Mouse (Mus musculus) CH12.LX (cell line): ENCODE measurements around the gene Phrf1. TPM values are rescaled to one million over a fixed set of nuclear protein-coding genes. Genes with fewer than 3 reads are reported as not detected.

Experiments used
- DNase-seq: peaks from one replicate; pipeline ENCODE4 v3.0.0-alpha.2; 2013; ENCODE audit errors: extremely low read depth
- H3K27ac ChIP-seq: 2 replicates; pipeline ENCODE4 v1.5.1; 2012; ENCODE audit warnings: low read depth, mild to moderate bottlenecking, control low read depth, moderate library complexity; ENCODE audit not compliant: insufficient read depth
- H3K27me3 ChIP-seq: replicated peaks from 2 replicates; pipeline ENCODE3; 2012; ENCODE audit warnings: inconsistent platforms
- H3K36me3 ChIP-seq, 2 experiments: replicated peaks in 1 of 2; 2 replicates each; pipeline versions ENCODE3 to v1.6.1; 2012; ENCODE audit warnings: inconsistent platforms in 1 of 2, low read length in 1 of 2, mild to moderate bottlenecking in 1 of 2, mixed read lengths in 1 of 2, moderate library complexity in 1 of 2; ENCODE audit not compliant: control insufficient read depth in 1 of 2, insufficient read depth in 1 of 2
- H3K4me1 ChIP-seq, 2 experiments: 2 replicates each; pipeline ENCODE4 v1.6.1; 2012; ENCODE audit warnings: inconsistent platforms in 1 of 2, moderate library complexity in 1 of 2; ENCODE audit not compliant: insufficient read depth in 2 of 2, control insufficient read depth in 1 of 2
- H3K4me2 ChIP-seq: 2 replicates; pipeline ENCODE4 v1.6.1; 2012; ENCODE audit warnings: low read depth, mild to moderate bottlenecking, control low read depth; ENCODE audit not compliant: poor library complexity, insufficient read depth, severe bottlenecking
- H3K4me3 ChIP-seq, 3 experiments: fragments of 150-350 bp in 1 of 3; sonication (generic) in 1 of 3; replicated peaks in 1 of 3; 2 replicates each; pipeline versions ENCODE3 to v1.5.1; 2011 to 2012; ENCODE audit warnings: low read depth in 2 of 3, low read length in 2 of 3, mild to moderate bottlenecking in 2 of 3, moderate library complexity in 2 of 3, control low read depth in 1 of 3, improper control_type of control experiment in 1 of 3, inconsistent platforms in 1 of 3, mixed read lengths in 1 of 3; ENCODE audit not compliant: poor library complexity in 1 of 3
- H3K79me2 ChIP-seq: replicated peaks from 2 replicates; pipeline ENCODE4 v1.6.1; 2012; ENCODE audit warnings: mild to moderate bottlenecking, moderate library complexity; ENCODE audit not compliant: control insufficient read depth, poor library complexity, insufficient read depth, severe bottlenecking; ENCODE audit errors: extremely low read depth
- H3K9ac ChIP-seq: 2 replicates; pipeline ENCODE4 v1.6.1; 2012; ENCODE audit warnings: low read depth, mild to moderate bottlenecking, control low read depth, moderate library complexity; ENCODE audit not compliant: insufficient read depth
- H3K9me3 ChIP-seq: replicated peaks from 2 replicates; pipeline ENCODE3; 2012; ENCODE audit warnings: low read length, inconsistent platforms, mixed read lengths
- BHLHE40 ChIP-seq: IDR thresholded peaks from 2 replicates; pipeline ENCODE4 v1.6.1; 2011; ENCODE audit warnings: mild to moderate bottlenecking, low read depth, low read length, improper control_type of control experiment
- CHD1 ChIP-seq: IDR thresholded peaks from 2 replicates; pipeline ENCODE4 v1.6.1; 2012; ENCODE audit warnings: low read depth, low read length, improper control_type of control experiment, inconsistent platforms
- CHD2 ChIP-seq: IDR thresholded peaks from 2 replicates; pipeline ENCODE4 v1.6.1; 2011; ENCODE audit warnings: low read length, improper control_type of control experiment
- CTCF ChIP-seq, 2 experiments: IDR thresholded peaks in 1 of 2; conservative IDR thresholded peaks in 1 of 2; 2 replicates each; pipeline ENCODE4 v1.5.1; 2011 to 2012; ENCODE audit warnings: low read depth in 2 of 2, low read length in 2 of 2, improper control_type of control experiment in 1 of 2, inconsistent platforms in 1 of 2, mild to moderate bottlenecking in 1 of 2, moderate library complexity in 1 of 2
- ELF1 ChIP-seq: IDR thresholded peaks from 2 replicates; pipeline ENCODE4 v1.6.1; 2014; ENCODE audit warnings: low read depth, mild to moderate bottlenecking, inconsistent platforms, low read length, improper control_type of control experiment
- ETS1 ChIP-seq: conservative IDR thresholded peaks from 2 replicates; pipeline ENCODE4 v1.6.1; 2012; ENCODE audit warnings: low read depth, mild to moderate bottlenecking, inconsistent platforms, low read length, improper control_type of control experiment, moderate library complexity
- IRF4 ChIP-seq: IDR thresholded peaks from 2 replicates; pipeline ENCODE4 v1.6.1; 2014; ENCODE audit warnings: low read depth, mild to moderate bottlenecking, inconsistent platforms, low read length, improper control_type of control experiment
- JUN ChIP-seq: IDR thresholded peaks from 2 replicates; pipeline ENCODE4 v1.6.1; 2011; ENCODE audit warnings: low read depth, mild to moderate bottlenecking, low read length, improper control_type of control experiment, moderate library complexity; ENCODE audit not compliant: insufficient read depth
- JUND ChIP-seq: conservative IDR thresholded peaks from 2 replicates; pipeline ENCODE4 v1.6.1; 2011; ENCODE audit warnings: low read depth, low read length, improper control_type of control experiment
- KAT2A ChIP-seq: IDR thresholded peaks from 2 replicates; pipeline ENCODE4 v1.6.1; 2012; ENCODE audit warnings: low read length, improper control_type of control experiment, inconsistent platforms; ENCODE audit not compliant: insufficient replicate concordance
- MAFK ChIP-seq: IDR thresholded peaks from 2 replicates; pipeline ENCODE4 v1.6.1; 2011; ENCODE audit warnings: low read length, improper control_type of control experiment; ENCODE audit not compliant: insufficient replicate concordance
- MXI1 ChIP-seq: IDR thresholded peaks from 2 replicates; pipeline ENCODE4 v1.6.1; 2011; ENCODE audit warnings: mild to moderate bottlenecking, low read depth, low read length, improper control_type of control experiment
- MYC ChIP-seq: IDR thresholded peaks from 2 replicates; pipeline ENCODE4 v1.6.1; 2011; ENCODE audit warnings: low read depth, mild to moderate bottlenecking, improper control_type of control experiment, low read length
- POLR2A ChIP-seq: IDR thresholded peaks from 2 replicates; pipeline ENCODE4 v1.6.1; 2011; ENCODE audit warnings: low read depth, mild to moderate bottlenecking, improper control_type of control experiment, low read length
- SMC3 ChIP-seq: IDR thresholded peaks from 2 replicates; pipeline ENCODE4 v1.6.1; 2011; ENCODE audit warnings: low read depth, low read length, improper control_type of control experiment
- TBP ChIP-seq: conservative IDR thresholded peaks from 2 replicates; pipeline ENCODE4 v1.6.1; 2011; ENCODE audit warnings: low read depth, low read length, improper control_type of control experiment
- TCF12 ChIP-seq: IDR thresholded peaks from 2 replicates; pipeline ENCODE4 v1.6.1; 2014; ENCODE audit warnings: low read depth, mild to moderate bottlenecking, inconsistent platforms, low read length, improper control_type of control experiment
- USF1 ChIP-seq: IDR thresholded peaks from 2 replicates; pipeline ENCODE4 v1.6.1; 2014; ENCODE audit warnings: low read depth, mild to moderate bottlenecking, inconsistent platforms, low read length, improper control_type of control experiment
- ZKSCAN1 ChIP-seq: IDR thresholded peaks from 2 replicates; pipeline ENCODE4 v1.6.1; 2012; ENCODE audit warnings: low read depth, inconsistent platforms, low read length, improper control_type of control experiment, borderline replicate concordance
- ZMIZ1 ChIP-seq: IDR thresholded peaks from 2 replicates; pipeline ENCODE4 v1.6.1; 2012; ENCODE audit warnings: low read depth, mild to moderate bottlenecking, inconsistent platforms, low read length, improper control_type of control experiment
- dilution Hi-C: fragments of 300-500 bp; cut with MboI; formaldehyde crosslinking; loops from 2 replicates; pipeline ENCODE4 v1.14.3; 2020; ENCODE audit warnings: low sequenced_read_pairs; ENCODE audit not compliant: extremely low pct_unique_long_range_greater_than_20kb, extremely low pct_ligation_motif_present
- in situ Hi-C: fragments of 300-500 bp; cut with MboI; formaldehyde crosslinking; loops from 3 replicates; pipeline ENCODE4 v1.14.3; 2019; ENCODE audit warnings: low sequenced_read_pairs, low pct_ligation_motif_present, low pct_unique_long_range_greater_than_20kb, mixed read lengths
- polyA plus RNA-seq: library from polyadenylated mRNA; unstranded; fragments of >175 nt; gene quantifications from 2 replicates; pipeline ENCODE4 v1.2.1, GENCODE M21; 2012; ENCODE audit warnings: low read depth; ENCODE audit not compliant: insufficient read length
- total RNA-seq, 2 experiments: library from RNA; depleted of rRNA; stranded (reverse); fragments of 300-350 nt in 1 of 2; fragments of >200 nt in 1 of 2; gene quantifications; 2 replicates each; pipeline ENCODE4 v1.2.3; 2012 to 2014

Gene Phrf1
- total and polyA plus RNA-seq, 3 experiments: 22.4 to 59.2 (median 52.5) TPM

DNA sequence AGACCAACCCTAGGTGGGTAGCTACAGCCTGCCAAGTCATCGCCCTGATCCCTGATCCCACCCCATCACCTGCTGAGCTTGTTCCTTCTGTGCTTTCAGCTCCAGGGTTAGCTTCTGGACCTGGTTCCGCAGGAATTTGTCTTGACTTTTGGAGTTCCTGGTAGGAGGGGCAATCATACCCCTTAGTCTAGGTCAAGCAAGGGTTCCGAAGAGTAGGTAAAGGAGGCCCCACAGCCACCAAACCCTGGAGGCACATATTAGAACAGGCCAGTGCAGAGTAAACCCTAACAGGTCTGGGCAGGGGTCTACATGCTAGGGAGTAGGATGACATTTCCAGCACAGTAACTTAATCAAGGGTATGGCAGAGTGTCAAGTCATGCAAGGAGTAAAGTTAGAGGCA, 15.5 kb upstream of the Phrf1 start:
- no peak for TF ChIP-seq JUND
- no peak for TF ChIP-seq KAT2A
- TF ChIP-seq BHLHE40: no peak
- no peak for TF ChIP-seq SMC3
- no peak for TF ChIP-seq JUN
- TF ChIP-seq USF1: no peak
- no peak for TF ChIP-seq IRF4
- no peak for TF ChIP-seq CTCF (conservative IDR thresholded peaks at IDR 0.05 in 1 of 2, IDR thresholded peaks at IDR 0.05 in 1 of 2; ENCODE audit: low read depth in 2 of 2, low read length in 2 of 2)
- TF ChIP-seq MAFK: no peak
- no peak for TF ChIP-seq ZKSCAN1
- TF ChIP-seq TBP: no peak
- no peak for TF ChIP-seq POLR2A
- in situ Hi-C loops (no loop called here), dilution Hi-C loops (no loop called here)
- no peak for DNase-seq
- no peaks in the 10 kb centered on the region for H3K79me2 ChIP-seq
- no peak overlapping the region for H3K4me2 ChIP-seq
- peaks cover 10 to 15% of the 10 kb centered on the region in 2 experiments for H3K4me1 ChIP-seq
- H3K4me3 ChIP-seq: no peak overlapping the region
- H3K9ac ChIP-seq: no peak overlapping the region
- H3K9me3 ChIP-seq: no peaks in the 10 kb centered on the region
- peaks cover 40% of the 10 kb centered on the region for H3K27me3 ChIP-seq
- H3K36me3 ChIP-seq: peaks cover 0 to 12% of the 10 kb centered on the region in 2 experiments
- no peak overlapping the region for H3K27ac ChIP-seq

DNA sequence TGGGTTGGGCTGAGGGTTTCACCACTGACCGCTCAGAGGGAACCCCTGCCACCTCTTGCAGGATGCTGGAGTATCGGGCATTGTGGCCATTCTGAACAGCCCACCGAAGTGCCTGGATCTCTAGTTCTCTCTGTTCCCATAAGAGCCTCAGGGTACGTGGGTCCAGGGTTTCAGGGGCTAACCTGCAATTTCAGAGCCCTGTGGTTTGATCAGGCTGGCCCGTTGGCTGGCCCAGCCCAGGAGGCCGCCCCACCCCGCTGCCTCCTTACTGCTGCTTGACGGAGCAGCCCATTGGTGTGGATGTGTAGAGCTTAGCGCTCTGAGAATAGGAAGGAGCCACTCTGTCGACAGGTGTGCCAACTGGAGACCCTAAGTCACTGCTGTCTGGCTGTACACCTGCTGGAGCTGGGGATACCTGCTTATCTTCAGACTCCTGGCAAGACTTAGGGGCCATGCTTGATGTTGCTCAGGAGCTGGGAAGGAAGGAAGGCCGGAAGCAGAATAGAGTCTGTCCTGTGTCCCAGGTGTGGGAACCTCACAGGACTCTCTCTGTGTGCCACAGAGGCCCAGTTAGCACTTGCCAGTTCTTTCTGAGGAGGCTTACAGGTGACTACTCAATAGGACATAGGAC, 14.9 kb upstream of the Phrf1 start, which contains the start of gene Lmntd2:
Gene Lmntd2, minus strand, starts transcription at position 476 of the 631 bp plus-strand sequence.
- no peak for DNase-seq
- Histone ChIP-seq H3K27ac (no peak within 1 kb of the TSS), H3K4me1 (peaks cover 10 to 15% of the 10 kb centered on the region in 2 experiments), H3K9ac (0 out of 2 replicates have a peak within 1 kb of the TSS, but pooled peaks have one; percentile 8), H3K9me3 (no peaks in the 10 kb centered on the region), H3K36me3 (peaks cover 0 to 18% of the 10 kb centered on the region in 2 experiments), H3K79me2 (no peaks in the 10 kb centered on the region), H3K4me2 (peak within 1 kb of the TSS; percentile 64), H3K4me3 (peak within 1 kb of the TSS in 1 of 3 experiments; percentile 65), H3K27me3 (peaks cover 34% of the 10 kb centered on the region)
- dilution Hi-C loops: no loop called here
- in situ Hi-C loops: no loop called here
- no peak for TF ChIP-seq TCF12
- no peak for TF ChIP-seq SMC3
- no peak for TF ChIP-seq ETS1
- no peak for TF ChIP-seq CHD1
- no peak for TF ChIP-seq ZKSCAN1
- no peak for TF ChIP-seq ELF1
- TF ChIP-seq MXI1: no peak
- no peak for TF ChIP-seq POLR2A
- no peak for TF ChIP-seq ZMIZ1
- no peak for TF ChIP-seq MYC
- TF ChIP-seq CHD2: no peak
